Mouse (Mus musculus): ENCODE measurements around the gene Fam193b. TPM values are rescaled to one million over a fixed set of nuclear protein-coding genes. Genes with fewer than 3 reads are reported as not detected.

Fam193b gene
- total and polyA plus RNA-seq, 3 experiments = 32.0 to 99.6 (median 41.2) TPM

DNA sequence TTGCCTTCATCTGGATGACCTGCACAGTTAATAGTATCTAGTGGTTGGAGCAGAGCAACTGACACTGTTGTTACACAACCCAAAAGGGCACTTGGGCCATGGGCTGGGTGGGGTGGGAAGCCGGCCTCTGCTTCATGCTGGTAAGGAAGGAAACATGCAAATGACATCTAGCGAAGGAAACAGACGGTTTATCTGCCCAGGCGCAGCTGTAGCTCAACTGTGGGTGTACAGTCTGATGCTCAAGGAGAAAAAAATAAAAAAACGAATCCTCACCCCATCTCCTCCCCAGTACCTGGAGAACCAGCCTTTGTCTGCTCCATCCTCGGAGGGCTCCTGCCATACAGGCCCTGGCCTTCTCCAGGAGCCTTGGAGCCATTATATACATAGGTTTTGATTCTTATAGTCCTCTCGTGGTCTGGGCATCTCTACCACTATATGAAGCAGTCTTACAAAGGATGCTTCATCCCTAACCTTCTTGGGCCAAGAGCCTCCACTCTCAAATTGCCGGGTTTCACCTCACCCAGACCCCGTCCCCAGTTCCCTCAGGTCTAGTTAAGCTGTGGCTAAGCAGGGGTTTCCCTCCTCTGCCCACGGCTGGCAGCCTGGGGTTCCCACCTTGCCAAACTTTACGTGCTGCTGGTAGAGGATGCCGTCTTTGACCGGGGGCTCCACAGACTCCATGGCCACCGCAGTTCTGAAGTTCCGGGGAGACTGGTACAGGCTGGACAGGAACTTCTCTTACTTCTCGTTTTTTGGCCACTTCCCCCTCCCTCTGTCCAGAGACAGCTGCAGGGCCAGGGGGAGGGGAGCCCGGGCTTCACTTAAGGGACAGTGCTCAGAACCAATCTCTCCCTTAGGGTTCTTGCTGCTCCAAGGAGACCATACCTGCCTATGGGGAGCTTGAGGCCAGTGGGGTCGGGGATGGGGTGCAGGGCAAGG is 42.8 kb downstream of the Fam193b start:
- DNase-seq = no peak

DNA sequence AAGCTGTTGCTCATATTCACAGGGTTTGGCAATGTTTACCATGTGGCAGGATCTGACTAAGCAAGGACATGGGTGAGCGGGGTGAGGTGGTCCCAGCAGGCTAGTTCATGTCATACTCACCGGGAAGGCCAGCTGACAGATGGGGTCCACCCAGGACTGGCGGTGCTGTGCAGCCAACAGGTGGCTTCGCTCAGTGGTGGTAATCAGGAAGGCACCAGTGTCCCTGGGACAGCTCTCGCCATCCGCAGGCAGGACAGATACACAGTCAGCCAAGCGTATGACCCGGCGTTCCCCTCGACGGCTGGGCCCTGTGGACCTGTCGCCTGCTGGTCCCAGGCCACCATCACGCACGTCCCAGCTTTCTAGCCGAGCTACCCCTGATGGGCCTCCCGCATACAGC is 43.7 kb downstream of the Fam193b start:
- DNase-seq = no peak

- no peak for DNase-seq
These were observed 45.0 kb downstream of the Fam193b start for GRCm38 (mm10) chr13:55525733-55526553.

- DNase-seq = no peak
These were observed 46.8 kb downstream of the Fam193b start for GRCm38 (mm10) chr13:55523951-55524600.

DNA sequence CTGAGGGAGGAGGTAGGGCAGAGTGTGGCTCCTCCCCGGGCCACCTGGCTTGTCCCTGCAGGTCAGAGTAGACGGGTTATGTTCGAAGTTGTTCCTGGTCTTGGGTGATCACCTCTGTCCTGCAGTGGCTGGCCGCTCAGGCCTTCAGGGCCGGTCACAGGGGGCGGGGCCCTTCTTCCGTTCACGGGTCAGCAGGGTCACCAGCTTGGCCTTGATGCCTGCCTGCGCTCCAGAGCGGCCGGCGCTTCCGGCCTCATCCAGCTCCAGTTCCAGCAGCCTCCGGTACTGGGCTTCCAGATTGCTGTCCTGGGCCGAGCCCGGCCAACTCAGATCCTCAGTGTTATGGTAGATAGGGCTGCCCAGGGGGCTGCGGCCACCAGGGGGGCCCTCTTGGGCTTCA is 47.6 kb downstream of the Fam193b start:
- DNase-seq = peak; percentile 75

GRCm38 (mm10) chr13:55522730-55523129 is 48.2 kb downstream of the Fam193b start:
- DNase-seq = no peak

DNA sequence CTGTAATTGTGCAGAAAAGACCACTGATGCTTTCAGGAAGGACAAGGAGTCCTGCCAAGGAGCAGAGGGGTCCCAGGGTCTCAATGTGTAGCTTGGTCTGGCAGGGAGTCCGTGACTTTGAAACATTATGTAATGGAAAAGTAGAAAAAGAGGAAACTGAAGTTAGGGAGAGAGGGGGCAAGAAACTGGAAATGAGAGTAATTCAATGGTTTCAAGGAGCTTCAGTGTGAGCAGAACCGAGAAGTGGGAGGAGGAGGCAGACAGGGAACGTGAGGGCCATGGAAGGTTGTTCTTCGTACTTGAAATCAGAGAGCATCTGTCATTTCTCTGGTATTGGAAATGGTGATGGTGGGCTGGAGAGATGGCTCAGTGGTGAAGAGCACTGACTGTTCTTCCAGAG is 51.3 kb downstream of the Fam193b start:
- DNase-seq = no peak

DNA sequence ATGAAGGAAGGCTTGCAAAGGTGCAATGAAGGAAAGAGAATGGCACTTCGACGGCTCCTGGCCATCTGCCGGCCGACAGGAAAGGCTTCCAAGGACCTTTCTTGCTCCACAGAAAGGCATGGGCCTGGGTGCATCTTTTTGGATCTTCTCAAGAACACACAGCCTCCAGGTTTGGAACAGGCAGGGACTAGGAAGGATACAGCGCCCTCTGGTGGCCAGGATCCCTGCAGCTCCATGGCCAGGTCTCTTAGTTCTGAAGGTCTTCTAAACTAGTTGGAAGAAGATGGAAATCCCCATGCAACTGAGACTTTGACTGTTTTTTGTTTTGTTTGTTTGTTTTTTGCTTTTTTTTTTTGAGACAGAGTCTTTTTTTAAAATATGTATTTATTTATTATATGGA is 54.0 kb downstream of the Fam193b start:
- peak; percentile 84 for DNase-seq

- DNase-seq = no peak
These were observed 57.1 kb downstream of the Fam193b start for GRCm38 (mm10) chr13:55513828-55514227.

GRCm38 (mm10) chr13:55513111-55513748 is 57.7 kb downstream of the Fam193b start, which contains the start of gene Pdlim7:
TSS of gene Pdlim7 (minus strand) at chr13:55513676.
- peak; percentile 94 for DNase-seq

DNA sequence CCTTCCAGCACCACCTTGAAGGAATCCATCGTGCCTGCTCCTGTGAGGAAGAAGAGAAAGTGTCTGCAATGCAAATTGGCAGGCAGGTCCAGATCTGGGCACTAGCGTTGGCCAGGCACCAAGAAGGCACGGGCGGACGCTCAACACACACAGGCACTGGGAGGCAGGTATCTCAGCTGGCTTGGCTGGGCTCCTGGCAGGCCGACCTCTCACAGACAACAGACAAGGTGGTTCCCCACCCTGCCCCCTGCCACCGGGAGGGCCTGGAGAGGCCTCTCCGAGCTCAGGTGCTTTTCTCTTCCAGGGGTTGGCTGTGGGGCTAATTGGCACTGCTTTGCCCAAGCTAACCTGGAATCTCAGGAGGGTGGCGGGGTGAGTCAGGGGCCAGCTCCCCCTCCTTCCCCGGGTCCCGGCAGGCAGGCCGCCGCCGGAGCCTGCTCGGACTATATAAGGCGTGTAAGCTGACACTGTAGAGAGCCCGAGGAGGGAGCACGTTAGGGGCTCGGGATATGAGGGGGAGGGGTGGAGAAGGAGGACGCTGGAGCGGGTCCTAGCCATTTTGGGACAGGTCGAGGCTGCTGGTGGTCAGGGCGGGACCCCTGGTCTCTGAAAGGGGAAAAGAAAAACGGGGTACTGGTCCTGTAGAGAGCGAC is 58.4 kb downstream of the Fam193b start:
- peak; percentile 61 for DNase-seq

- no peak for DNase-seq
These were observed 59.4 kb downstream of the Fam193b start for GRCm38 (mm10) chr13:55511492-55511861.

- peak; percentile 89 for DNase-seq
These were observed 60.0 kb downstream of the Fam193b start for GRCm38 (mm10) chr13:55510668-55511491.

DNA sequence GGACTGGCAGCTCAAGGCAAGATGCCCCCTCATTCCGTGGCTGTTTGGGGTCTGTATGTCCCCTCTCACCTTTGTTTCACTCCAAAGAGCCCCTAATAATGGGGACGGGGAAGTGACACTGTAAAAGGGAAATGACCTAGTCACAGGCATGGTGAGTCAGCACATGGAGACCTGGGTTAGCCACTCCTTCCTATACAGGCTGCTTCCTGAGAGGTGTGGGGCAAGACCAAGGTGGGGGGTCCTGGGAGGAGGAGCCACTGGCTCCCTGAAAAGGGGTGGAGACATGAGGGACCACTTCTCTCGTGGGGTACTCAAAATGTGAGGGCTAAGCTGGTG is 60.6 kb downstream of the Fam193b start:
- DNase-seq = no peak

DNA sequence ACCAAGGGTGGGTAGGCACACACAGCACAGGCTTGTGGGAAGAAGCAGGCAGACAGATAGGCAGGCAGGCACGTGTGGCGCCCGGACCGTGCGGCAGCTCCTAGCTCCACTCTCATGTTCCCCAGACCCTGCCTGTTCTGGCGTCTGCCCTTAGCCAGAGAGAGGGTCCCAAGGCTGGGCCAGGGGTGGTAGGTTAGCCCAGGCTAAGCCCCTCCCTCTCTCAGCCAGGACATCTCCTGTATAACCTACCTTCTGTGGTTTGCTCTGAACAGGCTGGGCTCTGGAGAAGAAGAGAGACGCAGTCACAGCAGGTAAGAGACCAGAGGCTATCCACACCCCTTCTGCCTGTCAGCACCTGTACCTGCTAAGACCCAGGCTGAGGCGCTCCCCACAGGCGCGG is 62.4 kb downstream of the Fam193b start:
- no peak for DNase-seq

DNA sequence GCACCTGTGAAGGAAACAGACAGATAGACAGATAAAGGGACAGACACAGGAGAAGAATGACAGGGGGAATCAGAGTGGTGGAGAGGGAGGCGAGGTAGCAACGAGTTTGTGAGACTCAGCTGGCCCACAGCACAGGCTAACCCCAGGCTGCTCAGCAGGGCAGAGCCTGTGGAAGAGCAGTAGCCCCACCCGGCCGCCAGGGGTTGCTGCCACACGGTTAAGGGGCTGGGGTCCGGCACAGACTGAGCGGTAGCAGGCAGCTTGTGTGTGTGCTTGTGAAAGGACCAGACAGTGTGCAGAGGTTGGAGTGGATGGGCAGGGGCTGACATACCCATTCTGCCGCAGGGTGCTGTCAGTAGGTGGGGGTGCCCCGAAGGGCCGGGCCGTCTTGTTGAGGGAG is 63.0 kb downstream of the Fam193b start:
- DNase-seq = no peak

- peak; percentile 28 for DNase-seq
These were observed 64.2 kb downstream of the Fam193b start for GRCm38 (mm10) chr13:55506697-55507096.

DNA sequence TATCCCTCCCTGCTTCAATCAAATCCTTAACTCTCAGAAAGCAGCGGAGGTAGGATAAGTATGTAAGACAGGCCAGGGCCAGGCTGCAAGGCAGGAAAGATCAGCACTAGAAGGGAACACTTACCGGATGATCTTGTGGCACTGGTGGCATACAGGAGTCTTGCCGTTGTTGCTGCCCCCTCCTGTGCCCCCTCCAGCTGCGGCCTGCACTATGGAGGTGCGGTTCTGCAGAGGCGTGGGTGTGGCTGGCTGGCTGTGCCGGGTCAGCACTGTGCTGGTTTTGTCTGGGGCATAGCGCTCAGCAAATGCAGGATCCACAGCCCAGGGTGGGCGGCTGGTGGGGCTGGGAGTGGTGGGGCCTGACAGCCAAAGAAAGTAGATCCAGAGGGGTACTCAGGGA is 65.1 kb downstream of the Fam193b start:
- no peak for DNase-seq

GRCm38 (mm10) chr13:55504390-55504789 is 66.5 kb downstream of the Fam193b start:
- DNase-seq = no peak

- DNase-seq = no peak
These were observed 68.5 kb downstream of the Fam193b start for GRCm38 (mm10) chr13:55502405-55502804.

GRCm38 (mm10) chr13:55500575-55500974 is 70.3 kb downstream of the Fam193b start:
- no peak for DNase-seq
